14 mouse cellular contexts compared by ENCODE assay signal in the genomic region with DNA sequence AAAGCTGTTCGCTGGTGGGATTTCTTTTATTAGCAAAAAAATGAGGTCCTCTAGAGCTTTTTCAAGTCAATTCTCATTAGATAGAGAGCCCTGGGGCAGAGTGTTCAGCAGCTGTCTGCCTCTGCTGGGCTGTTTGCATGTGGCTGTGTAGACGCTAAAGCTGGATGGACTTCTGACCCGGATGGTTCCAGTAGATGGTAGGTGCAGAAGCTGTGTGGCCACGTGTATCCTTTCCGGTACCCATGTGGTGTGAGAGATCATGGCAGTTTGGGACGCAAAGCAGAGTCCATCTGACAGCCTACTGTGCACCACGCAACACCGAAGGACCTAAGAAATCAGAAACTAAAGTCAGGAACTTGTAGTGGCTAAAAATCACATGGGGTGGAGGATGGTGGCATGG. TPM values are rescaled to one million over a fixed set of nuclear protein-coding genes. Genes with fewer than 3 reads are reported as not detected.
"Had no signal": no experiment of that assay in that cellular context is flagged by ENCODE, and none has a peak within 500 bp of the region (broad histone marks: within the 10 kb centered on the region; RNA-seq: fewer than 3 reads in every experiment).

No protein-coding gene starts in this region.

- H3K4me1 ChIP-seq: midbrain, embryonic 15.5 days had no signal

- H3K27ac ChIP-seq: hindbrain, postnatal 0 days; kidney, postnatal 0 days; limb, embryonic 15.5 days; midbrain, embryonic 10.5 days; midbrain, embryonic 15.5 days; stomach, postnatal 0 days had no signal

- ATAC-seq: hindbrain, postnatal 0 days; midbrain, embryonic 15.5 days had no signal

- H3K9me3 ChIP-seq: limb, embryonic 15.5 days; midbrain, embryonic 15.5 days had no signal

- DNase-seq: kidney, adult 8-10 months; lung, embryonic 14.5 days; lung, postnatal 10 days; lung, postnatal 4 days; right cerebral cortex, adult 18-20 months; right cerebral cortex, postnatal 25 days; thymus, postnatal 4 days had no signal

- H3K27me3 ChIP-seq: limb, embryonic 15.5 days; midbrain, embryonic 15.5 days had no signal

- H3K4me3 ChIP-seq: limb, embryonic 15.5 days; midbrain, embryonic 10.5 days; midbrain, embryonic 15.5 days had no signal

- H3K36me3 ChIP-seq: limb, embryonic 15.5 days; midbrain, embryonic 10.5 days; midbrain, embryonic 15.5 days had no signal

- H3K9ac ChIP-seq: limb, embryonic 15.5 days; lung, embryonic 14.5 days; midbrain, embryonic 15.5 days had no signal

- H3K4me2 ChIP-seq: limb, embryonic 15.5 days; lung, embryonic 14.5 days; midbrain, embryonic 15.5 days had no signal

RNA-seq across cellular contexts. Expression of a gene that starts 50.2 kb away (rescaled TPM):
- total RNA-seq: megakaryocyte, adult 5-6 weeks had no signal
